In the genomic region with DNA sequence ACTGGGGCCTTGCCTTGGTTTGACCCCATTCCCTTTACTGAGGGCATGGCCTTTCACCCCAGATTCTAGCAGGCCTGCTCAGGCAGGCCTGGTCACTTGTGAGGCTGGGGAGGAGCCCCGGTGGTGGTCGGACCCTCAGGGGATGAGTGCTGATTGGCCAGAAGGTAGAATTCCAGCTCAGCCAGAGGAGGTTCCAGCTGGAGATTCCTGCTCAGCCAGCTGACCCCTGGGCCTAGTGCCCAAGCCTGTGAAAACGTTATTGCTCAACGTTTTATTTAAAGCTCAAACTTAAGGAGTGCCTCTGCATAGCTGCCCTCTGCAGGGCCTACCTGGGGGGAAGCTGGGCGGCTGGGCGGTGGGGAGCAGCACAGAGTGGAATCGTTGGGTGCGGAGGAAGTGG, we compare ENCODE assay signal across 11 mouse cellular contexts. TPM values are rescaled to one million over a fixed set of nuclear protein-coding genes. Genes with fewer than 3 reads are reported as not detected.
DNase-seq lines count a peak whose midpoint lies in the region; ATAC-seq lines count a peak whose summit lies in the region.
"Had no signal": no experiment of that assay in that cellular context is flagged by ENCODE, and none has a peak within 500 bp of the region (broad histone marks: within the 10 kb centered on the region; RNA-seq: fewer than 3 reads in every experiment).

No protein-coding gene starts in this region.

- H3K27me3 ChIP-seq in embryonic facial prominence, embryonic 10.5 days (replicated peaks; ENCODE audit: low read depth, poor library complexity, severe bottlenecking) = peaks cover 21% of the 10 kb centered on the region
- peaks cover 12% of the 10 kb centered on the region for H3K27me3 ChIP-seq in midbrain, embryonic 13.5 days
- H3K27me3 ChIP-seq in midbrain, embryonic 15.5 days (replicated peaks) = peaks cover 5% of the 10 kb centered on the region; the same call in 1 of the 2 replicates

- 41% methylated on average over 8 of the region's 8 CpGs for WGBS in embryonic facial prominence, embryonic 10.5 days
- 78% methylated on average over 8 of the region's 8 CpGs for WGBS in midbrain, embryonic 13.5 days
- WGBS in midbrain, embryonic 15.5 days = 72% methylated on average over 8 of the region's 8 CpGs

- ATAC-seq in midbrain, embryonic 13.5 days = no peak
- ATAC-seq in midbrain, embryonic 15.5 days (replicated peaks) = no peak

- intact Hi-C loops in heart, postnatal 25 days (cut with DNase I) = no loop called here
- intact Hi-C loops in heart, postnatal 10 days (cut with DNase I) = no loop called here

- peak; percentile 37 for DNase-seq in heart, adult 8-10 months (ENCODE audit: low spot score)
- no peak for DNase-seq in heart, postnatal 25 days (ENCODE audit: low spot score)
- peak; percentile 49 for DNase-seq in embryonic facial prominence, embryonic 10.5 days (ENCODE audit: low spot score)
- peak; percentile 80 to 82 for DNase-seq in heart, postnatal 10 days
- DNase-seq in lung, postnatal 14 days = peak; percentile 70
- DNase-seq in natural killer cell, adult 2 months (ENCODE audit: low spot score in 2 of 2) = no peak

- H3K9ac ChIP-seq in midbrain, embryonic 13.5 days (replicated peaks) = no peak overlapping the region
- no peak overlapping the region for H3K9ac ChIP-seq in midbrain, embryonic 15.5 days
- H3K9ac ChIP-seq: limb, embryonic 12.5 days had no signal

- no peak overlapping the region for H3K4me3 ChIP-seq in embryonic facial prominence, embryonic 10.5 days
- no peak overlapping the region for H3K4me3 ChIP-seq in midbrain, embryonic 13.5 days (replicated peaks)
- no peak overlapping the region for H3K4me3 ChIP-seq in midbrain, embryonic 15.5 days
- H3K4me3 ChIP-seq: limb, embryonic 12.5 days had no signal

- H3K4me2 ChIP-seq in midbrain, embryonic 13.5 days (replicated peaks) = no peak overlapping the region
- no peak overlapping the region for H3K4me2 ChIP-seq in midbrain, embryonic 15.5 days
- H3K4me2 ChIP-seq: limb, embryonic 12.5 days had no signal

- peaks cover 57% of the 10 kb centered on the region for H3K36me3 ChIP-seq in embryonic facial prominence, embryonic 10.5 days (replicated peaks)
- no peaks in the 10 kb centered on the region for H3K36me3 ChIP-seq in midbrain, embryonic 13.5 days
- no peaks in the 10 kb centered on the region for H3K36me3 ChIP-seq in midbrain, embryonic 15.5 days (replicated peaks)

- H3K27ac ChIP-seq in embryonic facial prominence, embryonic 10.5 days (replicated peaks) = peak overlapping the region; percentile 31; the same call in 1 of the 2 replicates
- no peak overlapping the region for H3K27ac ChIP-seq in midbrain, embryonic 13.5 days
- no peak overlapping the region for H3K27ac ChIP-seq in midbrain, embryonic 15.5 days
- H3K27ac ChIP-seq: limb, embryonic 12.5 days had no signal

- H3K9me3 ChIP-seq in embryonic facial prominence, embryonic 10.5 days = no peaks in the 10 kb centered on the region
- H3K9me3 ChIP-seq in midbrain, embryonic 13.5 days = no peaks in the 10 kb centered on the region
- no peaks in the 10 kb centered on the region for H3K9me3 ChIP-seq in midbrain, embryonic 15.5 days
- H3K9me3 ChIP-seq: limb, embryonic 12.5 days had no signal

- peaks cover 78% of the 10 kb centered on the region for H3K4me1 ChIP-seq in embryonic facial prominence, embryonic 10.5 days
- H3K4me1 ChIP-seq in midbrain, embryonic 13.5 days (replicated peaks) = peaks cover 9% of the 10 kb centered on the region
- 0 out of 2 replicates have a peak, but pooled peaks cover 2% of the 10 kb centered on the region for H3K4me1 ChIP-seq in midbrain, embryonic 15.5 days

RNA-seq across cellular contexts. Expression of a gene that starts 6.7 kb away (rescaled TPM):
- total RNA-seq in heart, adult 8-10 months (2022) = 1 to 10 TPM; 6.6 to 9.5 (median 7.1) TPM
- total RNA-seq in heart, postnatal 25 days (2021) = 1 to 10 TPM; 7.4 to 8.9 TPM
- polyA plus RNA-seq in embryonic facial prominence, embryonic 10.5 days (2016; fragmentation: Nextera tagmentation; extraction: Ambion mirVana) = 37.9 and 38.7 TPM in 2 replicates
- total RNA-seq in heart, postnatal 10 days (2021) = 10 to 100 TPM; 33.8 to 41.5 TPM
- 6.8 and 6.9 TPM in 2 replicates for polyA plus RNA-seq in midbrain, embryonic 13.5 days (2015; fragmentation: Nextera tagmentation; extraction: Ambion mirVana)
- 9.4 and 9.5 TPM in 2 replicates for polyA plus RNA-seq in midbrain, embryonic 15.5 days (2015; fragmentation: Nextera tagmentation; extraction: Ambion mirVana)
- total RNA-seq: CH12.LX; monocyte, adult 5-6 weeks had no signal

RNA-seq across cellular contexts. Expression of a gene that starts 16.8 kb away (rescaled TPM):
- 100 to 1,000 TPM; 125 to 142 (median 127) TPM for total RNA-seq in heart, adult 8-10 months (2022)
- total RNA-seq in heart, postnatal 25 days (2021) = 100 to 1,000 TPM; 118 to 124 TPM
- polyA plus RNA-seq in embryonic facial prominence, embryonic 10.5 days (2016; fragmentation: Nextera tagmentation; extraction: Ambion mirVana) = 108 and 115 TPM in 2 replicates
- total RNA-seq in heart, postnatal 10 days (2021) = 100 to 1,000 TPM; 129 to 134 TPM
- 161 and 173 TPM in 2 replicates for polyA plus RNA-seq in midbrain, embryonic 13.5 days (2015; fragmentation: Nextera tagmentation; extraction: Ambion mirVana)
- polyA plus RNA-seq in midbrain, embryonic 15.5 days (2015; fragmentation: Nextera tagmentation; extraction: Ambion mirVana) = 206 and 225 TPM in 2 replicates

RNA-seq across cellular contexts. Expression of a gene that starts 35.1 kb away (rescaled TPM):
- 10 to 100 TPM; 11.9 to 14.6 (median 12.7) TPM for total RNA-seq in heart, adult 8-10 months (2022)
- 10 to 100 TPM; 10.9 to 11.6 TPM for total RNA-seq in heart, postnatal 25 days (2021)
- polyA plus RNA-seq in embryonic facial prominence, embryonic 10.5 days (2016; fragmentation: Nextera tagmentation; extraction: Ambion mirVana) = 45.5 and 50.1 TPM in 2 replicates
- 10 to 100 TPM; 10.2 to 13.2 TPM for total RNA-seq in heart, postnatal 10 days (2021)
- polyA plus RNA-seq in midbrain, embryonic 13.5 days (2015; fragmentation: Nextera tagmentation; extraction: Ambion mirVana) = 47.8 and 50.9 TPM in 2 replicates
- polyA plus RNA-seq in midbrain, embryonic 15.5 days (2015; fragmentation: Nextera tagmentation; extraction: Ambion mirVana) = 46.6 and 53.9 TPM in 2 replicates

RNA-seq across cellular contexts. Expression of a gene that starts 37.2 kb away (rescaled TPM):
- not detected for total RNA-seq in heart, adult 8-10 months (2022)
- total RNA-seq in heart, postnatal 25 days (2021) = not detected
- 0.59 and 0.97 TPM in 2 replicates for polyA plus RNA-seq in embryonic facial prominence, embryonic 10.5 days (2016; fragmentation: Nextera tagmentation; extraction: Ambion mirVana)
- under 1 TPM in 1 of 2 experiments, not detected in 1; 0.05 TPM for total RNA-seq in heart, postnatal 10 days (2021)
- 0.55 and 1.5 TPM in 2 replicates for polyA plus RNA-seq in midbrain, embryonic 13.5 days (2015; fragmentation: Nextera tagmentation; extraction: Ambion mirVana)
- polyA plus RNA-seq in midbrain, embryonic 15.5 days (2015; fragmentation: Nextera tagmentation; extraction: Ambion mirVana) = 1.2 and 1.5 TPM in 2 replicates
- total RNA-seq: monocyte, adult 5-6 weeks had no signal

Comparison
In these comparisons a context has a peak if more than half of its experiments do, and no peak if none do; other contexts are left out.
1. DNase-seq: peak in heart, adult 8-10 months (single experiment), embryonic facial prominence, embryonic 10.5 days (single experiment), heart, postnatal 10 days (2 of 2) and lung, postnatal 14 days (single experiment); none in heart, postnatal 25 days (single experiment) and natural killer cell, adult 2 months (0 of 2).